Mouse (Mus musculus): ENCODE results near the gene Apod. TPM values are rescaled to one million over a fixed set of nuclear protein-coding genes. Genes with fewer than 3 reads are reported as not detected.
"Not testable (repeated sequence)": the region's sequence is repeated elsewhere in the genome, so short reads cannot be mapped to it uniquely, and the experiment has no call there.

Apod gene
- total RNA-seq, 2 experiments from 2014 or later: 4.7 to 4.9 TPM

DNA sequence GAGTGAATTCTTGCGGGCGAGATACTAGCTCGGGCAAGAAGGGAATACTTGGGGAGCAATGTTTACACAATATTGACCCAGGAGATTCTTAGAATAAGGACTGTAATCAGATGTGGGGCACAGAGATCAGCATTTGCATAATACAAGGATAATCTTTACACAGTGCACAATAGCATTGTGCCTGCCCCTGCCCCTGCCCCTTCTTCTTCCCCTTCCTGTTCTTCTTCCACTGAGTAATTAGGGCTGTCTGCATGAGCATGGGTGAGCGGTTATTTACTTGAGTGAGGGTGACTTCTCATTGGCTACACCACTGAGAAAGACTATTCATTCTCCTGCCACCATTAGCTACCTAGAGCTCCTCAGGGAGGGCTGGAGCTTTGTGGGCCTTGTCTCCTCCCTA is 6.9 kb upstream of the Apod start:
- DNase-seq: no peak

DNA sequence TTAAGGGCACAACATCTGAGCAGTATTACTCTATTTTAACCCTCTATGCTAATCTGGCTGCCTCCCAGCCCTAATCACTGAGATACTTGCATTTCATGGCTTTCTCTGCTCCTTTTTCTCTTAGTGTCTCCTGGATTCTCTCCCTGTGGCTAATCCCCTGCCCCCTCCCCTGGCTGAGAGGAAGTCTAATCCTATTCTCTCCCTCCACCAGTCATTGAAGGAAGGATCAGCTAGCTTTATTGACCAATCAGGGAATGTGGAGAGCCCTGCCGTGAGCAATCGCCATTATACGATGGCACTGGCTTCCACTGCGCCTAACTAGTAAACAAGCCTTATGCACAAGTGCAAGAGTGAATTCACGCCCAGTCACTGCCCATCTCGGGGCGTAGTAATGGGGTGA is 6.3 kb upstream of the Apod start:
- no peak for DNase-seq

DNA sequence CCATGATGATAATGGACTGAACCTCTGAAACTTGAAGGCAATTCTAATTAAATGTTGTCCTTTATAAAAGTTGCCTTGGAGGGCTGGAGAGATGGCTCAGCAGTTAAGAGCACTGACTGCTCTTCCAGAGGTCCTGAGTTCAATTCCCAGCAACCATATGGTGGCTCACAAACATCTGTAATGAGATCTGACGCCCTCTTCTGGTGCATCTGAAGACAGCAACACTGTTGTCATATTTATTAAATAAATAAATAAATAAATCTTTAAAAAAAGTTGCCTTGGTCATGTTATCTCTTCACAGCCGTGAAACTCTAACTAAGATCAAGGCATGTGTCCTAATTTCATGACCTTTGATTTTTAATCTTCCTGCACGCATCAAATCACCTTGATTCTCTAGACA is 5.1 kb upstream of the Apod start:
- not testable (repeated sequence) for DNase-seq

DNA sequence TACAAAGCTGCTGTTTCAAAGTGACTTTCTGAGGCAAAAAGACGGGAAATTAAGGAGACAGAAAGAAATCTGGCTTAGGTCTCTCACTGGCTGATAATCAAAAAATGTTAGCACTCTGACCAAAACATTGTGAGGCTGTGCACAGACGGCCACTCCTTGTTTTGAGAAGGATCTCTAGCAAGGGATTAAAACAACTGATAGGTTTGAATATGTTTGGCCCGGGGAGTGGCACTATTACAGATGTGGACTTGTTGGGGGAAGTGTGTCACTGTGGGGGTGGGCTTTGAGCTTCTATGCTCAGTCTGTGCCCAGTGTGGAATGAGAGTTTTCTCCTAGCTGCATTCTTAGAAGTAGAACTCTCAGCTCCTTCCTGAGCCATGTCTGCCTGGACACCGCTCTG is 4.7 kb upstream of the Apod start:
- no peak for DNase-seq

DNA sequence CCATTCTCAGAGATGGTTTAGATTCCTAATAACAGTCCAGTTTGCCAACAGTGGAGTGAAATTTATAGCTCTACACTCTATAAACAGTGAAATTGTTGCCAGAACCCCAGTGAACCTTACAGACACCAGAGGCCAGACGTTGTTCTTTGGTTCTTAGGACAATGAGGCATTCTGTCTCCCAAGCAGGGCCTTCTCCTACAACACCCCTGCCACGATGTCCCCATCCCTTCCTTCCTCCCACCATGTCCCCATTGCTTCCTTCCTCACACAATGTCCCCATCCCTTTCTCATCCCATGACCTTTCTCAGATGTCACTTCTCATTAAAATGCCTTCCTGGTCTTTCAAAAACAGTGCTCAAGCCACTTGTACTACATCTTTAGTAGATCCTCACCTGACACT is 3.8 kb upstream of the Apod start:
- no peak for DNase-seq

DNA sequence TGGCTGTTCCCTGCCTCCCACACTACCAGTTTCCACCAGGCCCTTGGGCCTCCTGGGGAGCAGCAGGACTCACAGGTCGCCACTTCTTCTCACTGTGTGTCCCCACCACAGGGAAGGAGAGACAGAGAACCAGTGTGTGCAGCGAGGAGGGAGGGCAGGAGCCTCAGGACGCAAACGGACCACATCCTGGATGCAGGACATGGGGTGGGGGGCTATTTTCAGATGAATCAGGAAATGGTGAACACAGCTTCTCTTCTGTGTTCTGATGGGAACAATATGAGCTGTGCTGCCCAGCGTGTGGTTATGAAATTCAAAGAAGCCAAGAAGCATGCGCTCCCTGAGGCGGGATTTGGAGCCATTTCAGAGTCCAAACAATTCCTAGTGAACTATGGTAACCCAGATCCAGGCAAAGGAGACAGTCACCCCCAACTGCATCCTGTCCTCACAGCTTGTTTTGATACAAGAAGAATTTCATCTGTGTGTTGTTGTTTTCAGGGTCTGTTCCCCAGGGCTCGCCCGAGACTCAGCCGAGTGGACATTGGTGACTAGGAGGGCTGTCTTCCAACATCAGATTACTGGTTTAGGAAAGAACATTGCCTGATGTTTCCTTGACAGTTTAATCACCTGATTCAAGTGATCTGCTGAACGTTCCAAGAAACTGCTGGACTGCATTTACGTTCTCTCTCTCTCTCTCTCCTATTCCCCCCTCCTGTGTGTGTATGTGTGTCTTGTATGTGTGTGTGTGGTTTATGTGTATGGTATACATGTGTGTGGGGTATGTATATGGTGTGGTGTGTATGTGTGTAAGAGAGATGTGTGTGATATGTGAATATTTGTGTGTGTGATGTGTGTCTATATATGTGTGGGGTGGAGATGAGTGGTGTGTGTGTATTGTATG is 1.9 kb upstream of the Apod start:
- DNase-seq: not testable (repeated sequence)

DNA sequence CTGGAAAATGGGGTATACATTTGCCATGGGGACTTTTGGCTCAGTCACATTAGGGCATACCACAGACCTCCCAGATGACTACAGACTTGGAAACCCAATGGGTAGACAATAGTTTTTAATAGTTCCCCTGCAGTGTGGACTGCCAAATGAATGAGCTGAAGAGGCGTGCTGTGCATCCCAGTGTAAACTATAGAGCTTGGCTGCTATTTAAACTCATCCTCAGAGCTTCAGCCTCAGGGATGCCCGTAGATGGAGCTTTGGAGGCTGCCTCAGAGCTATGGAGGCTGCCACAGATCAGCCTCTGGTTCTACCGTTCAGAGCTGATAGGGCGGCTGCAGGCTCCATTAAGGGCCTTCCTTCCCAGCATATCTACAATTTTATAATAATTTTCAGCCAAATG is 686 bp upstream of the Apod start:
- no peak for DNase-seq

DNA sequence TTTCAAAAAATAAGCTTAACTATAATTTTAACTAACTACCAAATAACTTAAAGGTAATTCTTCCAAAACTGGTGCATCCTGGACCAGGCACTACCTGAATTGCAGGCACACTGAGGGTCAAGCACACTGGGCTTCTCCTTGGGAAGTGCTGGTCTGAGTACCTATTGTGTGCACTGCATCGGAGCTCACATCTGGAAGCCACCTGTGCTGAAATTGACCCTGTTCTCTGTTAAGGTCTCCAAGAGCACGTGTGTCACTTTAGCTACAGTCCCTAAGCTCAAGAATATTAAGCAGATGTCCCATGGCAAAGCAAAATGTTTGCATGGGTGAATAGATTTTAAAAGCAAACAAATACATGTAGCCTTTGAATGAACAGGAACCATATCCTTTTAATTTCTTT is 997 bp downstream of the Apod start:
- no peak for DNase-seq

DNA sequence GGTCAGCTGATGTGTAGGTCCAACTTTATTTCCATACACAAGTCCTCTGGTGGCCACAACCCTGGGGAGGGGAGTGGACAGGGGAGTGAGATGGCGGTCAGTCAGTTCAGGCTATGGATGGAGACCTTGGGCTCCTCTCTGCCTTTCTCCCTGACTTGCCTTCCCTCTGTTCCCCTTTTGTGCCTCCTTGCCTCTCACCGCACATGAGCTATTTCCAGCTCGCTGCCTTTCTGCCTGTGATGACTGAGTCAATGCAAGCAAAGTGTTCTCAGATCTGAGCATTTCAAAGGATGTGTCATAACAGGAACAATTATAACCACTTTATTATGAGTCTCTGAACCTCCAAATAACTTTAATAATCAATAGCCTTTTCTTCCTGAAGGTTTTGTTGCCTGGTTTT is 2.3 kb downstream of the Apod start:
- DNase-seq: no peak

DNA sequence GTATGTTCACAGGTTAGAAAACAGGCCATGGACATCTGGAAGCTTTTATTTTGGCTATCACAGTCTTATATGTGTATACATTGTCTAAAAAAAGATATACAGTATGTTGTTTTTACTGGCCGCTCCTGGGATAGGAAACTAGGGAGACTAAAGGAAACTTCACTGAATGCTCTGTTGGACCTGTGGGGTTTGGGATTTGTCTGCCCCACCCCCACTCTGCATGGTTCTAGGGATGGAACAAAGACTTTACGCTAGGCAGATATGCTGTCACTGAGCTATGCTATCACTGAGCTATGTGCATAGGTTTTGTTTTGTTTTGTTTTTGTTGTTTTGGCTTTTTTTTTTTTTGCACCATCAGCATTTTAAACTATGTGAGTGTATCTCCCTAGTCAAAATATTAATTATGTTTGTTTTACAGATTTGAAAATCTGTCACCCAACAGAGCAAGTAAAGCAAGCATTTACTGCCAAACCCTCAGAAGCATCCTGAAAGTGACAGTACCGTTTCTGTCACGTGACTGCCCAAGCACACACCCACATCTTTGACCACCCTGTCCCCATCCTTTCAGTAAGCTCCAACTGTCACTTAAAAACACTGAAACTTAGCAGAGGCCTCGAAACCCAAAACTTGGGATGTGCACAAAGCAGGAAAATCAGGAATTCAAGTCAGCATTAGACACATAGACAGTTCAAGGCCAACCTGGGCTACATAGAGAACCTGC is 9.2 kb downstream of the Apod start:
- no peak for DNase-seq

DNA sequence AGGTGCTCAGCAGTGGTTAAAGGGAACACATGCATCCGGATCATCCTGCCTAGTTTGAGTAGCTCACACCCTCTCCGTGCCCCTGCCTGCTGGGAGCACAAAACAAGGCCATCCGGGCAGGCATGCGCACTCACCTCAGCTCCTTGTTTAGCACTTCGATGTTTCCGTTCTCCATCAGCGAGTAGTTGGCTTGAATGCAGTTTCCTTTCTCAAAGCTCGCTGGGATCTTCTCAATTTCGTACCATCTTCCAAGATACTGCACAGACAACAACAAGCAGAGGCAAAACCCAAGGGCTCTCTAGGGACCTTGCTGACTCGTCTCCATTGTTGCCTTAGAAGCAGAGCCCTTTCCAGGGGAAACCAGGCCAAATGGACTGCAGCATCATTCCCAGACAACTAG is 11.3 kb downstream of the Apod start:
- DNase-seq: no peak

DNA sequence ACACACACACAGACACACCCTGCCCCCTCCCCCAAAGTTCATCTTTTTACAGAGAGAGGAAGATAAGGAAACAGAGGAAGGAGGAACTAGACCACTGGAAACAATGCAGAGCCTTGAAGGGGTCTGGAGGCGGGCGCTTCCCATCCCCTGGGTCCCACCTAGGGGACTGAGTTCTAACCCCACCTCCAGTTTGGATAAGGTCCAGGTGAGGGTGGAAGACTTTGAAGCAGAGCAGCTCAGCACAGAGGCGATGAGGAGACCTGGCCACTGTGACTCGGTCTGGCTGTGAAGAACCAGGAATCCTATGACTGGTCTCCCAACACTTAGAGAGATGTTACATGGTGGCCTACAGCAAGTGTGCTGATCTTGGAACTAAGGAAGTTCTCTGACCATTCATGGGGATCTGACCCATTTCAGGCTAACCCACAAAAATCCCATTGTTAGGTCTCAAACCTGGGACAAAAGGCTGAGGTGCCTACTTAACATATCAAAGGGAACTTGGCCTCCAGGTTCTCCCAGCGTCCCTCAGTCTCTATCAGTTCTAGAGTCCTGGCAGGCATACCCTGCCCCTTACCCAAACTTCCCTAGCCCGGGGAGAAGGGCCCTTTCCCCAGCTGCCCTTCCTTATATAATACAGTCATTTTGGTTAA is 13.6 kb downstream of the Apod start:
- DNase-seq: no peak

DNA sequence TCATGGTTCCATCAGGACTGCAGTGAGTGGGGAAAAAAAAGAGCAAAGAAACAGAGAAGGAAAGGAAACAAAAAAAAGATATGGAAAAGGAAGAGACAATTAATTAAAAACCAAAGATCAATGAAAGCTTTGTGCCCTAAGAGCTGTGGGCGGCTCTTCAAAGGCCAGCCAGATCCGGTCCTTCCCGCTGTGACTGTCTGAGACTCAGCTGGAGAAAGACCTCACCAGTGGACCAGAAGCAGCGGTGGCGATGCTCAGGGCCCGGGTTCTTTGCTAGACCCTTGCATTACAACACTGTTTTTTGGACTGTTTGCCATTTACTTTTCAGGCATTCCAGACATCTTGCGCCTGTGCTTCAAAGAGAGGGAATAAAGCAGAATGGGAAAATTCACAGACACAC is 14.1 kb downstream of the Apod start:
- DNase-seq: no peak

DNA sequence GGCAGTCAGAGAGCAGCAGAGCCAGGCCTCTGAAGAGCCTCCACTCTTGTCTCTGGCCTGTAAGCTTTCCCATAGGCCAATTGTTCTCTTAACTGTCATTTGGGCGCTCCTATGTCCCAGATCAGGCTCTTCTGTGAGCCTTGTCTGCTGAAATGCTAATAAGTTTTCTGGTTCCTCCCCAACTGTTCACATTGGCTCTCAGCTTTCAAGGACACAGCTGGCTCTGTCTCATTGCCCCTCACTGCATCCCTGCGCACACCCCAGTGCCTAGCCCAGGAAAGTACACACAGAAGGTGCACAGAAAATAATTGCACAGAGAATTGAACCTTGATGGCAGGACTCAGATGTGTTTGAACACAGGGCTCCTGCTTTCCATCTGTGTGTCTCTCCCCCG is 14.7 kb downstream of the Apod start:
- no peak for DNase-seq

DNA sequence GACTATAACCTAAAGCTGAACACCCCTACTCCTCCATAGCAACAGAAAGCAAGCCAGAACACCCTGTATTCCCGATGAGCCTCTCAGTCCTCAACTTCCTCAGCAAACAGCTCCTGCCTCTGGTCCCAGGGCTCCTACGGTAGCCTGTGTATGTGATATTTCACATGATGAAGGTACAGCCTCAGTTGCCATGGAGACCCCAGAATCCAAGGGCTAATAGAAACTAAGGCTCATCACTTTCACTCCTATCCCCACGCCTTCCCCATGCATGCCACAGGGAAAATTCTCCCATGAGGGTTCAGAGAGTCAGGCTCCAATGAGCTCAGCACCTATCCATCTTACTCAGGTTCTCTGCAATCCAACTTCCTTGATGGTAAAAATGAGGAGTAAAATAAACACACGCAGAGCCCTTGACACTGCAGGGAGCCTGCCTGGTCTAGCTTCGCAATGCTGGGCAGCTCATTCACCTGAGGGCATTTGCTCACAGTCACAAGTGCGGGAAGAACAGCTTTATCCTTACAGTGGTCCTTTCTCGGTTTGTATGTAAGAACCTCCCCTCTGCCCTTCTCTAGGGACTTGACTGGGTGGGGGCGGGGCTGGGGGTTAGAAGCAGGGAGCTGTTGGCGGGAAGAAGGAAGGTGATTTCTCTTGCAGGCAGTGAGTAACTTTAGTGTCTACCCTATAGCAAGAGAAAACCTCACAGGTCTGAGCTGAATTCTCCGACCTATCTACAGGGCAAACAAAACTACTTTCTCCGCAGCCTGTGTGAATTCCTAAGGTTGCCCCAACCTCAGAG is 15.2 kb downstream of the Apod start:
- no peak for DNase-seq

DNA sequence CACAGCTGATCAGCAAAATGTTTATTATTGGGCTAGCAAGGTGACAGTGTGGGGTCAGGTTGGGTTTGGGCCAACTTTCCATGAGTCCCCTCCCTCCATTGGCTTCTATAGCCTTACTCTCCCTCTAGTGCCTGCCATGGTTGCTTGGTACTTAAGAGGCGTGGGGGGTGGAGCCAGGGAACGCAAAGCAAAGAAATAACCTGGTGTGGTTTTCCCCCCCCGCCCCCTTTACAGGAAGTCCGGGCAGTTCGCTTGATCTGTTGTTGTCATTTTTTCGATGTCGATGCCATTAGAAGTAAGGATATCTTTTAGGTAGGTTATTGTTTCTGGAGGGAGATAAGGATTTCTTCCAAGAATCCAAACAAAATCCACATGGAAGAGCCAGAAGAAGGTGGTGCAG is 17.5 kb downstream of the Apod start:
- no peak for DNase-seq

DNA sequence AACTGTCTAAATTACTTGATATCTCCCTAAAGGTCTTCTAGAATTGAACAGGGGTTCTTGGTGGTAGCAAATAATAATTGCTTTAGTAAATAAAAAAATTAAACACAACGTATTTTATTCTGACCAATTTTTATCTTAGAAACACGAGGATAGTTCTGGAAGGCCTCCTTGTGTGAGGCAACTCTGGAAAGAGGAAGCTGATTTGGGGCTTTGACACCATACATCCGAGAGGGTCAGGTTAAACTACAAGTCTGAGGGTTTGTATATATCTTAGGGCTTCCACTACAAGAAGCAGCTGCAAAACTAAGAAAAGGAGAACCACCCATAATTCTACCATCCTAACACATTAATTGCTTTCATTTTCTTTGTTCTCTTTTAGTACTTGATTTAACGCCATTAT is 20.8 kb downstream of the Apod start:
- no peak for DNase-seq

DNA sequence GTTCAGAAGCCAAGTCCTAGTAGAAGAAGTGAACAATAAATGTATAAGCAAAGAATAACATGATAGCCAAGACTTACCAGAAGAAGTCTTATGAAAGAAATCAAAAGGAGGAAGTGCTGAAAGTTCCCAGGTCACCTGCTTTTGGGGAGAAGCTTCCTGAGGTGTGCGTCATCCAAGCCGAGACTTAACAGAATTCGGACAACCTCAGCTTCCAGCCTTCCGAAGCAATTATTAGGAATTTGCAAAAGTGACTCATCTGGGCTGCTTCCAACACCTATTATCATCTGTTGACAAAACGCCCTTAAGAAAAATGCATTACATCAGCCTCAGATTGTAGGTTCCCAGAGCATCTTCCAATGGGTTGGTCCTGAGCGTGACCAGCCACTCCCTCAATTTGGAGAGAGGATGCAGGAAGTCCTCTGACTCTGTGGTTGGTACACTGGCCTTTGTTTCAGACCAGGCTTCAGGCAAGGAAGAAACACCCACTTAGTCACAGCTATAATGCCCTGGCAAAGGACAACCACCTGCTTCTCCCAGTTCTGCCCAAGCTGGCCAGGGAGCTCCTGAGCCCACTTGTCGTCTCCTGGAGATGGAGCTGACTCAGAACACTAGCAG is 23.8 kb downstream of the Apod start:
- DNase-seq: peak; percentile 9 to 28

DNA sequence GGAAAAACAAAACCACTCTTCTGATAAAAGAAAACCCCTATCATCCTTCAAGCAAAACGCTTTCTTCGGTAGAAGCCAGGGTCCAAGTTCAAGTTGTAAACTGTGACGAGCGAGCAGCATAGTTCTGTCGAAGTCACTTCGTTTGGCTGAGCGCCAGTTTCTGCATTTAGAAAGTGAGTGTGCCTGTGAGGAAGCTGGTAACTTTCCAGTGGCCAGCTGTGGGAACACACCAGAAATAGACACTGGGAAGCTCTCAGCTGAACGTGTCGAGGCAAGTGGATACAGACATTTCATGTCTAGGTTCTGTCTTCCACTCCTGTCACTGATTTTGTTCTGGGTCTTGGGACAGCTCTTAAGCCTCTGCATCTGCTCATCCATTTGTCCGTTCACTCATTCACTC is 24.3 kb downstream of the Apod start:
- peak; percentile 88 to 91 for DNase-seq

DNA sequence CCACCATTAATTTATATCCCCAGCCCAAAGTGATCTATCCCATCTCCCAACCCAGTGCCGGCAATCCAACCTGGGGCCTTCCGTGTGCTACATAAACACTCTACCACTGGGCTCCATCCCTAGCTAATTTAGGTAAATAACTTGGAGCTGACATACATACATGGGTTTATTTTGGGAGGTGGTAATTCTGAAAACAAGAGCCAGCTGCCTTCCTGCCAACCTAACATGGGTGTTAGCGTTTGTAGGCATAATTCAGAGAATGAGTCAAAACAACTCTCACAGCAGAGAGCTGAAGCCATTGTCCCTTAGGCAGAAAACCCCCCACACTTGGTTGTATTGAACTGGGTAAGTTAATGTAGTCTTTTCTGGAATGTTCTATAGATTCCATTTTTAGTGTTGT is 26.9 kb downstream of the Apod start:
- DNase-seq: no peak

DNA sequence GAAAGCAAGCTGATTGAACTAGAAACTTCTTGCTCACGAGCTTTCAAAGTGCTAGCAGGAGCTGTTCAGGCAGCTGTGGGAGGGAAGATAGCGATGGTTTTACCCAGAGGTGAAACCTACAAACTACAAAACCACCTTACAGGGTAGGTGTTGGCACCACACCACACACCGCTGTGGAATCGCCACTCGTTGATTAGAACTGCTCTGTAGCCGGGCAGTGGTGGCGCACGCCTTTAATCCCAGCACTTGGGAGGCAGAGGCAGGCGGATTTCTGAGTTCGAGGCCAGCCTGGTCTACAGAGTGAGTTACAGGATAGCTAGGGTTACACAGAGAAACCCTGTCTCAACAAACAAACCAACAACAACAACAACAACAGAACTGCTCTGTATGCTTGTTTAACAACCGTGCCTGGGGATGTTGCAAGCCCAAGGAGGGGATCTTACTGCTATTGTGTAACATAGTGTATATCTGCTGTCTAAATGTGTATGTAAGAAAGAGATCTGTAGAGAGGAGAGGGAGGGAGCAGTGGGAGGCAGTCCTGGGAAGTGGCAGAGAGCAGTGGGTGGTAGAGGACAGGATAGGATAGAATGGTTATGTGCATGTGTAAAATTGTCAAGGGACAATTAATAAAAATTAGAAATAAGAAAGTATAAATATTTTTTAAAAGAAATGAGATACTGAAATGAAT is 27.7 kb downstream of the Apod start:
- no peak for DNase-seq

All from adrenal gland, postnatal 36 days (tissue).